Mouse (Mus musculus): ENCODE data around the gene Ctc1.

Gene Ctc1

DNA sequence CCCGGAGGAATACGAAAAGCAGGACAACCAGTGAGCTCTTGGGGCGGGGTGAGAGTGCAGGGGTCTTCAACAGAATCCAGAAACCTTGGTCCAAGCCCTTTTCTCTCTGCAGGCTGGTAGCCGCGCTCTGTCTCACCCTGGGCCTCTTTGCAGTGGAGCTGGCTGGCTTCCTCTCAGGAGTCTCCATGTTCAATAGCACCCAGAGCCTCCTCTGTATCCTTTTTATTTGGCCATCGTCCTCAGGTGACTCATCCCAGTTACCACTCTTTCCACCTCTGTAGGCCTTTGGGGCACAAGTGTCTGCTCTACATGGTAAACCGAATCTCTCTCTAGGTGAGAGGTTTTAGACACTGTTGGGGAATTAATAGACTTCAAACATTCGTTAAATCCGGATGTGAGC lies 55.6 kb downstream of the Ctc1 start:
- DNase-seq = no peak

DNA sequence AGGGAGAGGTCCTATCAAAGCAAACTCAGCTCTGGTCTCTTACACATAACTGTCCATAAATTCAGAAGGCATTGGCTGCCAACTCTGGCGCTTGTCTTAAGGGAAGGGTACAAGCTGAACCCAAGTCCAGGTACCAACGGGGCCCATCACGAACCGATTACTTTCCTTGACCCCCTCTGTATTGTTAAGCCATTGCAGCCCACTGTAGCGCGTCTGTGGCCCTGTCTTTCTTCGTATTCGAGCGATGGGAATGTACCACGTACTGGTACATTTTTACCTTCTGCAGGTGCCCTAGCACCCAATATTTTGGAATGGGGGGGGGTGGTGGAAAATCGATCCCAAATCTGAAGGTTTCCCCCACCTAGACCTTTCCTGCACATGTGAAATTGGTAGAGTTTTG lies 56.5 kb downstream of the Ctc1 start:
- peak; percentile 92 for DNase-seq

DNA sequence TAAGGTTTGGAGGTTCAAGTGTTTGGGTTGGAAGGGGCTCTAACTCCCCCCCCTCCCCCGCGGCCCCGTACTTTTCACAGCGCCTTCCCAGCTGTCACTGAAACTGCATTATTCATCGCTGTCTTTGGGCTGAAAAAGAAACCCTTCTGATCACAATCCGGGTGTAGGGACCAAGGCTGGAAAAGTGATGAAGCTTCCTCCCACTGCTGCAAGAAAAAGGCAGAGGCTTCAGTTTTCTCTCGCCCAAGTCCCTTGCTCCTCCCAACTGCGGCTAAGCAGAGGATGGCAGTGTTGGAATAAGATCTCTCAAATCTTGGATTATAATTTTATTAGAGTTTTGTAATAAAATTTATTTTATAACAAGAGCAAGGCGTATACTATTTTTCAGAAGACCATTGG lies 57.0 kb downstream of the Ctc1 start:
- peak; percentile 86 for DNase-seq

DNA sequence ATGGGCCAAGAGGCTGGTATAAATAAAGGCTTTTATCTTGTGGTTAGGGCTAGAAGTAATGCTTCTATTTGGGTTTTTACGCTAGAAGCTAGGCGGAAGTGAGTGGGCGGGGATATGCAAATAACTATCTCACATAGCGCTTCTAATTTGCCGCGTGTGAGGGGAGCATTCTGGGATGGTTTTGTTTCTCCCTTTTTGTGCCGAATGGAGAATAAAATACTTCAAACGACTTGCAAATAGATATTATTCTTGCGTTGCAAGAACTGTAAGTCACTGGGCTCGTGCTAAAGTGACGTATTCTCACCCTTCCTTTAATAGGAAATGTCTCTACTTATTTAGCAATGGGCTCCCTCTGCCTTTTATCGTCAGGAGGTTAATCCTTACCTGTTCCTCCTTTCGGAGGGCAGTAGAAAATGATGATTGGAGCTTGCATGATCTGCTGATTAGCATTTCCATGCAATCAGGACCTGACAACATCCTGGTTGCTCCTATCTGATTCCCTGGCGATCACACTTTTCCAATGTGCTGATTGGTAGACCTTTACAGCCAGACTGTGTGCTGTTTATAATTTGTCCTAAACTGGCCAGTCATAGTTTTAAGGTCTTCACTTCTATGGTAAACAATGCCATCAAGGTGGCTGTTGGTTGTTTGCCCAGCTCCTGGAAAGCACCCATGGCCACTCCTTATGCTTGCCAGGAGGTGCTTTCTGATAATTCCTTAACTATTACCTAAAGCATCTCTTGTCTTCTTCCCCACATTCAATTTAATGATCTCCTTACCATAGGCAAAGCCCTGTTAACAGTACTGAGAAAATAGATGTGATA lies 57.6 kb downstream of the Ctc1 start:
- DNase-seq = peak; percentile 98

DNA sequence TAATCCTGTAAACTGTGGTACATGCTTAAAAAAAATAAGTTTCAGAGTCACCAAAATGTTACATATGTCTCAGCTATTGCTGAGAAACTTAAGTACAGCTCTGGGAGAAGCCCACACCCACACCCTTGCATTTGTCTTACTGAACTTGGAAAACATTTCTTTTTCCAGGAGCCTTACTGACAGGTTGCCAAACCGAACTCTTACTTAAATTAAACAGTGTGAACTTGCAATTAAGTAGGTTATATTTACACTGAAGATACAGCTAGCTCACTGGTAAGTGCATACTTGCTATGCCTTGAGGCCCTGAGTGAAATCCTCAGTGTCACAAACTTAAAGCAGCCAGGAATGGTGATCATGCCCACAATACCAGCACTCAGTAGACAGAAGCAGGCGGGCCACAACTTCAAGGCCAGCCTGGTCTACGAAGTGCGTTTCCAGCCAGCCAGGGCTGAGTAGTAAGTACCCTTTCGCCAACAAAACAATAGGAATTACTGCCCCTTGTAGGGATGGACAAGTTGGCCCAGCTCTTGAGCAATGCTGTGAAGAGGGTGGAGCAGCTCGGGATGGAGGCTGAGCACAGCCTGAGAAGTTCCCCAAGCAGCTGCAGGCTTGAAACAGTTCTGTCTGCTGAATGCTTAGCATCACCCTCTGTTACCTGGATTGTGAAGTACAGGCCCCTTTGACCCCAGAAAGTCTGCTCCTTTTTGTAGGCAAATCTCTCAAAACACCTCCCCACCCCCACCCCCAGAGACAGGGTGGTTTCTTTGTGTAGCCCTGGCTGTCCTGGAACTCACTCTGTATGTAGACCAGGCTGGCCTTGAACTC lies 58.5 kb downstream of the Ctc1 start:
- peak; percentile 91 for DNase-seq

DNA sequence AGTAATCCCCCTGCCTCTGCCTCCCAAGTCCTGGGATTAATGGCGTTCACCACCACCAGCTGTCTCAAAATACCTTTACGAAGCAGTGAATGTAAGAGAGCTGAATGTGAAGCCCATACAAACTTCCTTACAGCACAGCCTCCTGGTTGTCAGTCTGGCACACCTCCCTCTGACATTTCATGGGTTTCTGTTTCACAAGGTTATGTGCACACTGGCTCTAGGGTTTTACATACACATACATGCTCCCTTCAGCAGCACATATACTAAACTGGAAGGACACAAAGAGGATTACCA lies 59.0 kb downstream of the Ctc1 start:
- no peak for DNase-seq

DNA sequence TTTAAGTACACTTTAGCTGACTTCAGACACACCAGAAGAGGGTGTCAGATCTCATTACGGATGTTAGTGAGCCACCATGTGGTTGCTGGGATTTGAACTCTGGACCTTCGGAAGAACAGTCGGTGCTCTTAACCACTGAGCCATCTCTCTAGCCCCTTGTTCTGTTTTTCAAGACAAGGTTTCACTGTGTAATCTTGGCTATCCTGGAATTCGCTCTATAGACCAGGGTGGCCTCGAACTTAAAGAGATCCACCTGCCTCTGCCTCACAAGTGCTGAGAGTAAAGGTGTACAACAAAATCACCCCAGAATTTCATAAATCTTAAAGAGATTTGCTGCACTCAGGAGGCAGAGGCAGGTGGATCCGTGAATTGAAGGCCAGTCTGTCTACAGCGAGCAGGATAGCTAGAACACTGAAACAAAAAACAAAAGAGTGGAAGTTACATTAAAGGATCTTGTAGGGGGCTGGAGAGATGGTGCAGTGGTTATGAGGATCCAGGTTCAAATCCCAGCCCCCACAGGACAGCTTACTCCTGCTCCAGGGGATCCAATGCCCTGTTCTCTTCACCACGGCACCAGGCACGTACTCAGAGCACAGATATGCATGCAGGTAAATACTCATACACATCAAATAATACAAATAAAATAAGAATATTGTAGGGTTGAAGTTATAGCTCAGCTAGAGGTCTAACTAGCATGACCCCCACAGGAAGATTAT lies 60.2 kb downstream of the Ctc1 start:
- peak; percentile 86 for DNase-seq

DNA sequence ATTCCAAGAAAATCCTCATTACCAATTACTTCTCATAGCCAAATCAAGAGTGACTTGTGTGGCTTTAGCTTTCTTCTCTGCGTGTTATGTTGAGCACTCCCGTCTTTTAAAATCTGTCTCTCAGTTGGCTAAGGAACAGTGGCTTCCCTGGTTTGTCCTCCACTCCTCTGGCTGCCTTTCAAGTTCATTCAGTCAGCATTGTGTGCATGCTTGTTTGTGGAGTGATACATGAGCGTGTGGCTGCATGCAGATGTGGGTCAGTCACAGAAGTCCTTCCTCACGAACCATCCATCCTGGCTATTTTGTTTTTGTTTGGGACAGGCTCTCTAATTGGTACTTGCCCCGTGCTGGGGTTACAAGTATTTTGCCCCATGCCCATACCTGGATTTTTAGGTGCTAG lies 60.9 kb downstream of the Ctc1 start:
- peak; percentile 85 for DNase-seq

DNA sequence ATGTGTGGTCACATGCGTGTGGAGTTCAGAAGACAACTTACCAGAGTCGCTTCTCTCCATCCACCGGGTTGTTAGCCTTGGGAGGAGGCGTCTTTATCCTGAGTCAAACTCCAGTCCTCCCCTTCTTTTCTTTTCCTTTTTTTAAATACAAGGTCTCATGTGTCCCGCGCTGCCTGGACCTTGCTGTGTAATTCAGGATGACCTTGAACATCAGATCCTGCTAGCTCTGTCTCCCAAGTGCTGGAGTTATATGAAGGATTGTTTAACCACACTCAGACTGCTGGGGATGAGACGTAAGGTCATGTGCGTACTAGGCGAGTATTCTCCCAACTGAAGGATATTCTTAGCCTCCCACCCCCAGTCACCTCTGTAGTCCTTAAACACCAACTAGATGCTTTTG lies 61.6 kb downstream of the Ctc1 start:
- no peak for DNase-seq

DNA sequence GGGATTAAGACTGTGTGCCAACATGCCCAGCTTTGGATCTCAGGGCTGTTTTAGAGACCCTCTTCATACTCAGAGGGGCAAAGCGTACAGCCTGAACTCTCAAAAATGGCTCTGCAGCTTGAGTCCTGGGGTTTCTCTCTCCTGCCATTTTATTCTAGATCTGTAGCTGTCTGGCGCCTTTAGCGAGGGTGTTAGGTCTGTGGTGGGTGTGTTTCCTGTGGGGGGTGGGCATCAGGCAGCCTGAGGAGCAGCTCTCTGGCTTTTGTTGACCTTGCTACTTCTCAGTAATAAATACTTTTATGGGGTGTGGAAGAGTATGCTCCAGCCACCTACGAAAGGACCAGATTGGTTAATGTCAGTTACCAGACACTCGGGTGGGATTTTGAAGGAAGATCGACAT lies 62.3 kb downstream of the Ctc1 start:
- DNase-seq = peak; percentile 84

DNA sequence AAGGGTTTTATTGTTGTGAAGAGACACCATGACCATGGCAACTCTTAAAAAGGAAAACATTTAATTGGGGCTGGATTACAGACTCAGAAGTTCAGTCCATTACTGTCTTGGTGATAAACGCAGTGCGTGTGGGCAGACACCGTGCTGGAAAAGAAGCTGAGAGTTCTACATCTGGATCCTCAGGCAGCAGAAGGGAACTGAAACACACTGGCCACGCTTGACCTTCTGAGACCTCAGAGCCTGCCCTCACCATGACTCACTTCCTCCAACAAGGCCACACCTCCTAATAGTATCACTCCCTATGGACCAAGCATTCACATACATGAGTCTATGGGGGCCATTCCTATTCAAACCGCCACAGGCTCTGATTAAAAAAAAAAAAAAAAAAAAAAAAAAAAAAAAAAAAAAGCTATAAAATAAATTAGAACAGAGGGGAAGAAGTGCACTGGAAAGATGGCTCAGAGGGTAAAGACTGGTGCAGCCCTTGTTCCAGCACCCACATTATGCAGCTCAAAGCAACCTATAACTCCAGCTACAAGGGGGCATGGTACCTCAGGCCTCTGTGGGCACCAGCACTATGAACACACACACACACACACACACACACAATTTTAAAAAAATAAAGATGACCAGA lies 63.2 kb downstream of the Ctc1 start:
- DNase-seq = peak; percentile 97

DNA sequence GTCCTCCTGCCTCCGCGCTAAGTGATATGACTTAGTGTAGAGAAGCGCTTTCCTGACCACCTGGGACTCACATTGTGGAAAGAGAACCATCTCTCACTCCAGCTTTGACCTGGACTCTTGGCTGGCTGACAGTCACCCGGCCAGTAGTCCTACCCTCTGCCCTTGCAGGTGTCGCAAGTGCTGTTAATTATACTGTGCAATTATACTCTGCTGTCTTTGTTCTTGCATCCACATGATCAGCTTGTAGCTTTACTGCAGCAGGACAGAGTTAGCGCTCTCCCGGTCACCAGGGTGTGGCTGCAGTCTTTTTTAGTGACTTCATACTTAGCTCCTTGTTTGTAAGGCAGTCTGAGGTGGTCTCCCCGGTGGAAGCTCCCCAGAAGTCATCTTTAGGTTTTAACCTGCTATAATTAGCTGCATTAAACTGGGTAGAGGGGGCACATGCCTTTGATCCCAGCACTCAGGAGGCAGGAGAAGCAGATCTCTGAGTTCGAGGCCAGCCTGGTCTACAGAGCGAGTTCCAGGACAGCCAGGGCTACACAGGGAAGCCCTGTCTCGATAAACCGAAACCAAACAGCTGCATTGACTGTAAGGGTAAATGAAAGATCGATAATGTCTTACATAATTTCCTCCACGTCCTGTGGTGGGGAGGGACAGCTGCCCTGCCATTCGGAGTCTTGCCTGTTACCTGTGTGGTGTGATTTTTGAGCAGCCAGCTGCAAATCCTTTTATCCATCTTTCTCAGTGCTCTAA lies 64.6 kb downstream of the Ctc1 start:
- peak; percentile 83 for DNase-seq

DNA sequence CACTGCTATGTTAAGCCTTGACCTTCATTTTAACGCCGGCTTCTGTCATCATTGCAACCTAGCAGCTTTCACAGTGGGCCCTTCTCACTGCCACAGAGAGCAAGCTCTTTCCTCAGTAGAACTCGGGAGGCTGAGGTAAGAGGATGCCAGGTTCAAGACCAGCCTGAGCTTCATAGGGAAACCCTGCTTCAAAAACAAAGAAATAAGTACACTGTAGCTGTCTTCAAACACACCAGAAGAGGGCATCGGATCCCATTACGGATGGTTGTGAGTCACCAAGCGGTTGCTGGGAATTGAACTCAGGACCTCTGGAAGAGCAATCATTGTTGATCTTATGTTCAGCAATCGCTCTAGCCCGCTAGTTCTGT lies 65.1 kb downstream of the Ctc1 start:
- DNase-seq = no peak

DNA sequence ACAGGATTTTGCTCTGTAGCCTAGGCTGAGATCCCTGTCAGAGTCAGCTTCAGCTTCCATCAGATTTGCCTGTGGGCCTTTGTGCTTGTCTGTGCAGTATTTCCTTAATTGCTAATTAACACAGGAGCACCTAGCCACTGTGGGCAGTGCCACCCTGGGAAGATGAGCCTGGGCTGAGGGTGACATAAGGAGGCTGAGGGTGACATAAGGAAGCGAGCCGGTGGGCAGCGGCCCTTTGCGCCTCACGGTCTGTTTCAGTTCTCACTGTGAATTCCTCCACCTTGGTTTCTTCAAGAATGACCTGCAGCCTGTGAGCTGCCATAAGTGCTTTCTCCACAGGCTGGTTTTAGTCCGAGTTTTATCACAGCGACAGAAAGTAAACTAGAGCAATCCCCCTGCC lies 65.9 kb downstream of the Ctc1 start:
- DNase-seq = peak; percentile 83

DNA sequence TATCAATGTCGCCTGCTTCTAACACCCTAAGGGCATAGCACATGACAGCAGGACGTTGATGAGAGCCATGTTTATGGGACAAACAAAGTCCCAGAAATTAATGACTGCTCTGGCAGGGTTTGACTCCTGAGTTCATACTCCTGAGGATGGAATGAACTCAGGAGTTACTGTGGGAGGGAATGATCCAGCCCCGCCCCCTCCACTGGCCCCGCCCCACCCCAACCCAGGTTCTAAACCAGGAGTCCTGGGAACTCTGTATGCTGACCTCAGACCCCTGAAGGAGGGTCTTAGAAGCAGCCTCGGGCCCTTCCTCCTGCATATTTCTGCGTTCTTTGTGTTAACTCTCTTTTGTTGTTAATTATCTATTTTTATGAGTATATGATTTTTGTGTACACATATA lies 69.9 kb downstream of the Ctc1 start:
- no peak for DNase-seq
